Mouse (Mus musculus) forebrain, embryonic 10.5 days (tissue): Measurements from ENCODE around the gene Ankrd35. TPM values are rescaled to one million over a fixed set of nuclear protein-coding genes. Genes with fewer than 3 reads are reported as not detected.
"Not testable (repeated sequence)": the region's sequence is repeated elsewhere in the genome, so short reads cannot be mapped to it uniquely, and the experiment has no call there.

Source experiments
- DNase-seq: peaks from one replicate; pipeline ENCODE4 v3.0.0-alpha.2; 2017; ENCODE audit warnings: low spot score; ENCODE audit errors: extremely low spot score
- H3K27ac ChIP-seq: fragments of 300-500 bp; sonication (generic); 2 replicates; pipeline ENCODE4 v1.5.1; 2016; ENCODE audit warnings: mild to moderate bottlenecking
- H3K27me3 ChIP-seq: fragments of 300-500 bp; sonication (generic); 2 replicates; pipeline ENCODE4 v1.6.1; 2016; ENCODE audit warnings: mild to moderate bottlenecking; ENCODE audit not compliant: poor library complexity, severe bottlenecking
- H3K36me3 ChIP-seq: fragments of 300-500 bp; sonication (generic); replicated peaks from 2 replicates; pipeline ENCODE4 v1.6.1; 2016; ENCODE audit warnings: mild to moderate bottlenecking, moderate library complexity
- H3K4me1 ChIP-seq: fragments of 300-500 bp; sonication (generic); 2 replicates; pipeline ENCODE4 v1.6.1; 2016
- H3K4me3 ChIP-seq: fragments of 300-500 bp; sonication (generic); 2 replicates; pipeline ENCODE4 v1.5.1; 2016; ENCODE audit warnings: mild to moderate bottlenecking, moderate library complexity
- H3K9me3 ChIP-seq: fragments of 300-500 bp; sonication (generic); 2 replicates; pipeline ENCODE4 v1.6.1; 2016; ENCODE audit warnings: mild to moderate bottlenecking, moderate library complexity
- WGBS: fragments of 180-500 bp; shearing (Covaris S2); methylation state at CpG from one replicate; pipeline ENCODE4 v1.1.7; 2016; 5-methylcytosine and 5-hydroxymethylcytosine counted together
- polyA plus RNA-seq: library from polyadenylated mRNA; unstranded; fragments of >200 nt; fragmentation: Nextera tagmentation; extraction: Ambion mirVana; gene quantifications from 2 replicates; pipeline ENCODE4 v1.2.1, GENCODE M21; 2016

Gene Ankrd35
- polyA plus RNA-seq, 1 experiment from 2014 or later: 0.06 TPM

- no peak for DNase-seq
- Histone ChIP-seq H3K36me3 (no peaks in the 10 kb centered on the region), H3K4me3 (no peak overlapping the region), H3K27ac (no peak overlapping the region), H3K9me3 (no peaks in the 10 kb centered on the region), H3K27me3 (peaks cover 45% of the 10 kb centered on the region), H3K4me1 (peaks cover 19% of the 10 kb centered on the region)
- 63% methylated on average over 7 of the region's 7 CpGs for WGBS
Measured at GRCm38 (mm10) chr3:96678456-96678855, 8.5 kb downstream of the Ankrd35 start.

- Histone ChIP-seq H3K4me3 (no peak overlapping the region), H3K36me3 (no peaks in the 10 kb centered on the region), H3K27ac (no peak overlapping the region), H3K27me3 (peaks cover 53% of the 10 kb centered on the region), H3K4me1 (peaks cover 18% of the 10 kb centered on the region), H3K9me3 (no peaks in the 10 kb centered on the region)
- no peak for DNase-seq
- 23% methylated on average over 5 of the region's 5 CpGs for WGBS
Measured at GRCm38 (mm10) chr3:96679159-96679674, 9.3 kb downstream of the Ankrd35 start.

GRCm38 (mm10) chr3:96680269-96680956, 10.5 kb downstream of the Ankrd35 start:
- Histone ChIP-seq H3K27ac (no peak overlapping the region), H3K9me3 (no peaks in the 10 kb centered on the region), H3K4me3 (no peak overlapping the region), H3K36me3 (no peaks in the 10 kb centered on the region), H3K27me3 (peaks cover 65% of the 10 kb centered on the region), H3K4me1 (peaks cover 22% of the 10 kb centered on the region)
- 15% methylated on average over 12 of the region's 12 CpGs for WGBS
- DNase-seq: no peak

- no peak overlapping the region for H3K27ac ChIP-seq
- no peaks in the 10 kb centered on the region for H3K36me3 ChIP-seq
- 87% methylated on average over 3 of the region's 3 CpGs for WGBS
- no peak for DNase-seq
- peaks cover 65% of the 10 kb centered on the region for H3K27me3 ChIP-seq
- no peak overlapping the region for H3K4me3 ChIP-seq
- peaks cover 15% of the 10 kb centered on the region for H3K4me1 ChIP-seq
- no peaks in the 10 kb centered on the region for H3K9me3 ChIP-seq
Measured at GRCm38 (mm10) chr3:96683496-96683895, 13.6 kb downstream of the Ankrd35 start.

- no peaks in the 10 kb centered on the region for H3K9me3 ChIP-seq
- H3K27ac ChIP-seq: peak overlapping the region; percentile 3; the same call in 1 of the 2 replicates
- H3K4me1 ChIP-seq: peaks cover 18% of the 10 kb centered on the region
- peak overlapping the region; percentile 27 for H3K4me3 ChIP-seq
- DNase-seq: no peak
- H3K27me3 ChIP-seq: peaks cover 63% of the 10 kb centered on the region
- H3K36me3 ChIP-seq: no peaks in the 10 kb centered on the region
- WGBS: 59% methylated on average over 17 of the region's 17 CpGs
Measured at GRCm38 (mm10) chr3:96684151-96684821, 14.4 kb downstream of the Ankrd35 start.

GRCm38 (mm10) chr3:96684822-96685156, 14.9 kb downstream of the Ankrd35 start:
- DNase-seq: no peak
- Histone ChIP-seq H3K9me3 (no peaks in the 10 kb centered on the region), H3K4me1 (peaks cover 23% of the 10 kb centered on the region), H3K4me3 (peak overlapping the region; percentile 27), H3K36me3 (no peaks in the 10 kb centered on the region), H3K27ac (peak overlapping the region; percentile 3; the same call in 1 of the 2 replicates), H3K27me3 (peaks cover 63% of the 10 kb centered on the region)
- whole genome bisulfite sequencing: 44% methylated on average over 28 of the region's 28 CpGs

- not testable (repeated sequence) for H3K36me3 ChIP-seq, H3K4me3 ChIP-seq, DNase-seq, H3K27ac ChIP-seq, H3K9me3 ChIP-seq
- Histone ChIP-seq H3K4me1 (peaks cover 25% of the 10 kb centered on the region), H3K27me3 (peaks cover 53% of the 10 kb centered on the region)
- WGBS: 94% methylated on average over 5 of the region's 5 CpGs
Measured at GRCm38 (mm10) chr3:96686057-96686456, 16.1 kb downstream of the Ankrd35 start.

GRCm38 (mm10) chr3:96688854-96689253, 18.9 kb downstream of the Ankrd35 start:
- H3K27me3 ChIP-seq: peaks cover 35% of the 10 kb centered on the region
- no peaks in the 10 kb centered on the region for H3K36me3 ChIP-seq
- DNase-seq: no peak
- 87% methylated on average over 11 of the region's 11 CpGs for WGBS
- H3K9me3 ChIP-seq: no peaks in the 10 kb centered on the region
- H3K27ac ChIP-seq: no peak overlapping the region
- H3K4me1 ChIP-seq: peaks cover 33% of the 10 kb centered on the region
- H3K4me3 ChIP-seq: no peak overlapping the region

- H3K27me3 ChIP-seq: peaks cover 21% of the 10 kb centered on the region
- no peak overlapping the region for H3K4me3 ChIP-seq
- WGBS: 59% methylated on average over 3 of the region's 3 CpGs
- H3K27ac ChIP-seq: no peak overlapping the region
- peaks cover 25% of the 10 kb centered on the region for H3K4me1 ChIP-seq
- no peaks in the 10 kb centered on the region for H3K36me3 ChIP-seq
- H3K9me3 ChIP-seq: no peaks in the 10 kb centered on the region
- no peak for DNase-seq
Measured at GRCm38 (mm10) chr3:96690298-96690697, 20.4 kb downstream of the Ankrd35 start.

GRCm38 (mm10) chr3:96692506-96692905, 22.6 kb downstream of the Ankrd35 start:
- Histone ChIP-seq H3K9me3 (no peaks in the 10 kb centered on the region), H3K27ac (peak overlapping the region; percentile 51; the same call in 1 of the 2 replicates), H3K4me3 (no peak overlapping the region), H3K27me3 (peaks cover 13% of the 10 kb centered on the region), H3K36me3 (no peaks in the 10 kb centered on the region), H3K4me1 (peaks cover 45% of the 10 kb centered on the region)
- no peak for DNase-seq
- 17% methylated on average over 3 of the region's 3 CpGs for WGBS

- H3K4me1 ChIP-seq: peaks cover 53% of the 10 kb centered on the region
- DNase-seq: no peak
- 95% methylated on average over 1 of the region's 1 CpGs for WGBS
- no peaks in the 10 kb centered on the region for H3K36me3 ChIP-seq
- no peak overlapping the region for H3K4me3 ChIP-seq
- no peaks in the 10 kb centered on the region for H3K9me3 ChIP-seq
- peaks cover 13% of the 10 kb centered on the region for H3K27me3 ChIP-seq
- no peak overlapping the region for H3K27ac ChIP-seq
Measured at GRCm38 (mm10) chr3:96693579-96693978, 23.6 kb downstream of the Ankrd35 start.

GRCm38 (mm10) chr3:96696198-96696765, 26.4 kb downstream of the Ankrd35 start, which contains the start of gene Pias3:
Pias3 (plus strand) TSS chr3:96696384.
- peaks cover 20% of the 10 kb centered on the region for H3K36me3 ChIP-seq
- H3K4me1 ChIP-seq: peaks cover 54% of the 10 kb centered on the region
- peak; percentile 84 for DNase-seq
- no peaks in the 10 kb centered on the region for H3K27me3 ChIP-seq
- H3K27ac ChIP-seq: peak within 1 kb of the TSS; percentile 98
- H3K9me3 ChIP-seq: no peaks in the 10 kb centered on the region
- under 1% methylated on average over 35 of the region's 35 CpGs for WGBS
- H3K4me3 ChIP-seq: peak within 1 kb of the TSS; percentile 86
